Mouse (Mus musculus) megakaryocyte, adult 5-6 weeks (primary cell): ENCODE measurements at regions not wholly inside any gene's neighbourhood (a gene's known extent, or its start where the extent isn't known, plus 50 kb on each side); places are given as distances from the start of the nearest gene placed in this dataset.

Experiments
- ATAC-seq: 2 replicates; pipeline ENCODE4 v1.8.0; 2016; ENCODE audit warnings: mild to moderate bottlenecking, inconsistent platforms; ENCODE audit not compliant: poor library complexity, severe bottlenecking

GRCm38 (mm10) chr8:104008756-104009155 lies 92.7 kb upstream of the Cdh5 start:
- no peak for ATAC-seq

- no peak for ATAC-seq
Measured at GRCm38 (mm10) chr8:104009306-104009705, 92.1 kb upstream of the Cdh5 start.

- no peak for ATAC-seq
Measured at GRCm38 (mm10) chr8:104022231-104022630, 79.2 kb upstream of the Cdh5 start.

GRCm38 (mm10) chr8:104022691-104023509 lies 78.5 kb upstream of the Cdh5 start:
- no peak for ATAC-seq

GRCm38 (mm10) chr8:104027161-104027821 lies 74.1 kb upstream of the Cdh5 start:
- no peak for ATAC-seq

- ATAC-seq: peak; percentile 75
Measured at GRCm38 (mm10) chr8:104028626-104029025, 72.8 kb upstream of the Cdh5 start.

- ATAC-seq: no peak
Measured at GRCm38 (mm10) chr8:104032179-104032578, 69.2 kb upstream of the Cdh5 start.

GRCm38 (mm10) chr8:104033148-104033547 lies 68.3 kb upstream of the Cdh5 start:
- no peak for ATAC-seq

- ATAC-seq: no peak
Measured at GRCm38 (mm10) chr8:104034286-104034685, 67.1 kb upstream of the Cdh5 start.

- ATAC-seq: no peak
Measured at GRCm38 (mm10) chr8:104036580-104037477, 64.6 kb upstream of the Cdh5 start.

GRCm38 (mm10) chr8:104037611-104038010 lies 63.8 kb upstream of the Cdh5 start:
- ATAC-seq: no peak

- ATAC-seq: peak; percentile 64
Measured at GRCm38 (mm10) chr8:104039526-104039925, 61.9 kb upstream of the Cdh5 start.

GRCm38 (mm10) chr8:104041522-104041921 lies 59.9 kb upstream of the Cdh5 start:
- no peak for ATAC-seq

GRCm38 (mm10) chr8:104042434-104042833 lies 59.0 kb upstream of the Cdh5 start:
- ATAC-seq: peak; percentile 12; the same call in 1 of the 2 replicates

GRCm38 (mm10) chr8:104048037-104048436 lies 53.4 kb upstream of the Cdh5 start:
- no peak for ATAC-seq

- no peak for ATAC-seq
Measured at GRCm38 (mm10) chr8:104049181-104049580, 52.2 kb upstream of the Cdh5 start.

GRCm38 (mm10) chr8:104050694-104051539 lies 50.5 kb upstream of the Cdh5 start:
- peak; percentile 71 for ATAC-seq

GRCm38 (mm10) chr8:104051540-104051882 lies 49.9 kb upstream of the Cdh5 start:
- no peak for ATAC-seq
